Mouse (Mus musculus): Measurements from ENCODE around the gene 4930438A08Rik. TPM values are rescaled to one million over a fixed set of nuclear protein-coding genes. Genes with fewer than 3 reads are reported as not detected.
"Not testable (repeated sequence)": the region's sequence is repeated elsewhere in the genome, so short reads cannot be mapped to it uniquely, and the experiment has no call there.

Gene 4930438A08Rik
- polyA plus RNA-seq (2016; fragmentation: Nextera tagmentation; extraction: Ambion mirVana): 0.14 and 0.43 TPM in 2 replicates

DNA sequence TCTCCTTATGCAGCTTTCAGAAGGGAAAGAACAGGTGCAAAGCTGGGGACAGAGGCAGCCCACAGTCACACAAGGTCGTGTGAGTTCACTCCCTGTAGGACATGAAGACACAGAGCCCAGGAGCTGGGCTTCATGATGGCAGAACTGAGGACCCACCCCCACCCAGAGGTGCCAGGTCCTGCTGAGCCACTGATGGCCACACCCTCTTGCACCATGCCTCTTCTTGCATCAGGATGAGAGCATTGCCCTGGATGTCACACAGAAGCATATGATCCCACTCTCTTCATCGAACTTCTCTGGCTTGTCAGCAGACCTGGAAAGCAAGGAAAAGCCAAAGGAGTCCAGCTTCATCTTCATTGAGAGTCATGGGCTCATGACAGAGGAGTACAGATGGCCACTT, at the start of gene 4930438A08Rik:
Gene 4930438A08Rik (plus strand): TSS at position 228 of the 400 bp plus-strand sequence.
- peaks cover 6% of the 10 kb centered on the region; the same call in 1 of the 2 replicates for H3K27me3 ChIP-seq (replicated peaks)
- no peak for ATAC-seq
- H3K4me1 ChIP-seq: no peaks in the 10 kb centered on the region
- no peak within 1 kb of the TSS for H3K4me3 ChIP-seq
- no peaks in the 10 kb centered on the region for H3K9me3 ChIP-seq (replicated peaks)
- no peak within 1 kb of the TSS for H3K9ac ChIP-seq
- WGBS (ENCODE audit: insufficient replicate concordance): 38% methylated on average over 2 of the region's 2 CpGs
- H3K36me3 ChIP-seq: no peaks in the 10 kb centered on the region
- no peak within 1 kb of the TSS for H3K27ac ChIP-seq
- no peak within 1 kb of the TSS for H3K4me2 ChIP-seq

- not testable (repeated sequence) for H3K9me3 ChIP-seq (replicated peaks); ATAC-seq; H3K9ac ChIP-seq
These were observed 49.7 kb upstream of the 4930438A08Rik start for GRCm38 (mm10) chr11:58224872-58225271.

DNA sequence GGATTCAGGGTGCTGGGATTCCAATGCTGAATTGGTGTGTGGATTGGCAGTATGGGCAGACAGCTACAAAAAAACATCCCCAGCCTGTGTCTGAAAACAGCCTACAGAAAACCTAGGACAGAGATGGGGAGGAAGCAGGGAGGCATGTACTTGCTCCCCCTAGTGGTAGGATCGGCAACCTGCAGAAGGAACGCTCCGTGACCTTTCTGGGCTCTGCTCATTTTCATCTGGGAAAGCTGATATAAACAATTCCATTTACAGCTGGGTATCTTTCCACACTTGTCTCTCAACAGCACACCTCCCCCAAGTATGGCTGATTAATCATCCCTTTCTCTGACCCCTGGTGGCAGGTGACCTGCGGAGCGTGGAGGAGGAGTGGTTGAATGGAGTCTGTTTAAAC, 48.9 kb upstream of the 4930438A08Rik start:
- peak; percentile 57; the same call in 1 of the 2 replicates for ATAC-seq
- Histone ChIP-seq H3K4me1 (peaks cover 26% of the 10 kb centered on the region), H3K27me3 (replicated peaks) (peaks cover 8% of the 10 kb centered on the region; the same call in 1 of the 2 replicates), H3K27ac (no peak overlapping the region), H3K9ac (peak overlapping the region; percentile 22; the same call in 1 of the 2 replicates), H3K4me3 (no peak overlapping the region), H3K9me3 (replicated peaks) (no peaks in the 10 kb centered on the region), H3K36me3 (no peaks in the 10 kb centered on the region), H3K4me2 (peak overlapping the region; percentile 44)
- WGBS (ENCODE audit: insufficient replicate concordance): 14% methylated on average over 5 of the region's 5 CpGs

More at GRCm38 (mm10) chr11:58224872-58225271, 49.7 kb upstream of the 4930438A08Rik start:
- H3K4me1 ChIP-seq: peaks cover 26% of the 10 kb centered on the region
- H3K4me2 ChIP-seq; H3K4me3 ChIP-seq; H3K36me3 ChIP-seq; H3K27me3 ChIP-seq (replicated peaks); H3K27ac ChIP-seq: not testable (repeated sequence)
- WGBS (ENCODE audit: insufficient replicate concordance): 55% methylated on average over 2 of the region's 2 CpGs

DNA sequence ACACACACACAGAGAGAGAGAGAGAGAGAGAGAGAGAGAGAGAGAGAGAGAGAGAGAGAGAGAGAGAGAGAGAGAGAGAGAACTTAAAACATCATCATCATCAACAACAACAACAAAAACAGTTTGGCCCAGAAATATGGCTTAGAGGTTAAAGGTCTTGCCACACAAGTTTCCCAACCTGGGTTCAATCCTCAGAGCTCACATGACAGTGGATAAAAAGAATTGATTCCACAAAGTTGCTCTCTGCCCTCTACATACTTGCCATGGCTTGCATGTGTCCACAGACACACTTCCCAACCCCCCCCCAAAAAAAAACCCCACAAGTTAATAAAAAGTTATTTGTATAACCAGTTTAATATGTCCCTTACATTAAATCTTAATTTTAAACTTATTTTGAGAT, 48.2 kb upstream of the 4930438A08Rik start:
- no peak overlapping the region for H3K4me2 ChIP-seq
- H3K9ac ChIP-seq: no peak overlapping the region
- H3K4me3 ChIP-seq: no peak overlapping the region
- no peak overlapping the region for H3K27ac ChIP-seq
- H3K4me1 ChIP-seq: peaks cover 26% of the 10 kb centered on the region
- ATAC-seq: no peak
- no peaks in the 10 kb centered on the region for H3K9me3 ChIP-seq (replicated peaks)
- H3K36me3 ChIP-seq: no peaks in the 10 kb centered on the region
- H3K27me3 ChIP-seq (replicated peaks): peaks cover 8% of the 10 kb centered on the region; the same call in 1 of the 2 replicates

GRCm38 (mm10) chr11:58228021-58228420, 46.6 kb upstream of the 4930438A08Rik start:
- not testable (repeated sequence) for H3K27ac ChIP-seq; H3K36me3 ChIP-seq; H3K9me3 ChIP-seq (replicated peaks); ATAC-seq; H3K9ac ChIP-seq; H3K4me2 ChIP-seq; H3K4me3 ChIP-seq
- peaks cover 25% of the 10 kb centered on the region for H3K4me1 ChIP-seq
- peaks cover 20% of the 10 kb centered on the region for H3K27me3 ChIP-seq (replicated peaks)
- 69% methylated on average over 2 of the region's 2 CpGs for WGBS (ENCODE audit: insufficient replicate concordance)

- Histone ChIP-seq H3K36me3 (no peaks in the 10 kb centered on the region), H3K9ac (no peak overlapping the region), H3K4me2 (no peak overlapping the region), H3K4me1 (peaks cover 5% of the 10 kb centered on the region), H3K4me3 (no peak overlapping the region), H3K27me3 (replicated peaks) (peaks cover 26% of the 10 kb centered on the region), H3K9me3 (replicated peaks) (no peaks in the 10 kb centered on the region), H3K27ac (no peak overlapping the region)
- 52% methylated on average over 16 of the region's 16 CpGs for WGBS (ENCODE audit: insufficient replicate concordance)
- ATAC-seq: no peak
These were observed 44.1 kb upstream of the 4930438A08Rik start for GRCm38 (mm10) chr11:58230396-58230910.

- Histone ChIP-seq H3K36me3 (no peaks in the 10 kb centered on the region), H3K4me1 (no peaks in the 10 kb centered on the region), H3K9ac (no peak overlapping the region), H3K27me3 (replicated peaks) (peaks cover 26% of the 10 kb centered on the region), H3K9me3 (replicated peaks) (no peaks in the 10 kb centered on the region), H3K4me2 (no peak overlapping the region), H3K4me3 (no peak overlapping the region), H3K27ac (no peak overlapping the region)
- ATAC-seq: no peak
- WGBS (ENCODE audit: insufficient replicate concordance): 68% methylated on average over 8 of the region's 8 CpGs
These were observed 43.4 kb upstream of the 4930438A08Rik start for GRCm38 (mm10) chr11:58231156-58231555.

- H3K4me1 ChIP-seq; H3K9me3 ChIP-seq (replicated peaks); H3K4me2 ChIP-seq; H3K36me3 ChIP-seq; H3K4me3 ChIP-seq; H3K27ac ChIP-seq; ATAC-seq; H3K9ac ChIP-seq: not testable (repeated sequence)
- H3K27me3 ChIP-seq (replicated peaks): peaks cover 22% of the 10 kb centered on the region
- WGBS (ENCODE audit: insufficient replicate concordance): 71% methylated on average over 3 of the region's 3 CpGs
These were observed 40.0 kb upstream of the 4930438A08Rik start for GRCm38 (mm10) chr11:58234551-58234950.

- Histone ChIP-seq H3K27ac (no peak overlapping the region), H3K4me1 (peaks cover 9% of the 10 kb centered on the region), H3K4me2 (no peak overlapping the region), H3K27me3 (replicated peaks) (peaks cover 18% of the 10 kb centered on the region), H3K9ac (no peak overlapping the region), H3K9me3 (replicated peaks) (no peaks in the 10 kb centered on the region), H3K36me3 (no peaks in the 10 kb centered on the region), H3K4me3 (no peak overlapping the region)
- no peak for ATAC-seq
- 10% methylated on average over 6 of the region's 6 CpGs for WGBS (ENCODE audit: insufficient replicate concordance)
These were observed 39.4 kb upstream of the 4930438A08Rik start for GRCm38 (mm10) chr11:58235152-58235551.

DNA sequence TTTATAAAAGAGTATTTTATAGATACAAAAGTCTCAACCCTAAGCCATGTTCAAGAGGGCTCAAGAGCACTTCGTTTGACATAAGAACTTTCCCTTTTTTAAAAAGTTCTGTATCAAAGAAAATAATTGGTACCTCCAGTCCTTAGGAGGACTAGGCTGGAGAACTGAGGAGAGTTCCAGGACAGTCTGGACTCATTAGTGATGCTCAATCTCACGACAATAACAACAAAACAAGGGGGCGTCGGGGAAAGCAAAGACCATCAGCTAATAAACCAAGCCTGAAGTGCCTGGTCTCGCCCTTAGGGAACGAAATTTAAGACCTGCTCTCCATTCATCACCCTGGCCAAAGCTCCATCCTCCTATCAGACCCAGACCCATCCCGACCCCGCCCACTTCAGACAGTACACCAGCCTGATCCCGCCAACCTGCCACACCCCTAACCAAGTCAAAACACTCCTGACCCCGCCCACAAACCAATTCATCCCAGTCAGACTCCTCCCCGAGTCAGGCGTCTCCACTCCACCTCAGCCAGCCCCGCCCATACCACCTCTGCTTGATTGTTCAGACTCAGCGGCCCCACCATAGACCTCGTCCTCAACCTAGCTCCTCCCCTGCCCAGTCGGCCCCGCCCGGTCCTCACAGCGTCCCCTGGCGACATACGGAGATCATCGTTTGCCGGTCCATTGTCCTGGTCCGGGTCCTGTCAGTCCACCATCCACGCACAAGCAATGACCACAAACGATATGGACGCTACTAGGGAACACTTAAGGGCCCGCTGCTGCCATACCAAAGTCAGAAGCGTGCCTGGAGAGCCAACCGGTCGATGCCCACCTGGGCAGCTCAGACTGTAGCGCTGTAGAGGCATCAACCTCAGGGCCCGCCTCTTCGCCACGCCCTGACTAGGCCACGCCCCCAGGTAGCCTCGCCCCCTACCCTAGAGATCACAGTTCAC, 35.5 kb upstream of the 4930438A08Rik start:
- Histone ChIP-seq H3K27ac (no peak overlapping the region), H3K4me1 (peaks cover 9% of the 10 kb centered on the region), H3K9me3 (replicated peaks) (no peaks in the 10 kb centered on the region), H3K27me3 (replicated peaks) (peaks cover 6% of the 10 kb centered on the region; the same call in 1 of the 2 replicates), H3K9ac (no peak overlapping the region), H3K36me3 (no peaks in the 10 kb centered on the region), H3K4me3 (peak overlapping the region; percentile 32), H3K4me2 (peak overlapping the region; percentile 60)
- ATAC-seq: peak; percentile 85
- WGBS (ENCODE audit: insufficient replicate concordance): 2% methylated on average over 37 of the region's 37 CpGs

- no peaks in the 10 kb centered on the region for H3K36me3 ChIP-seq
- peaks cover 5% of the 10 kb centered on the region; the same call in 1 of the 2 replicates for H3K27me3 ChIP-seq (replicated peaks)
- H3K4me3 ChIP-seq: no peak overlapping the region
- no peak overlapping the region for H3K27ac ChIP-seq
- H3K4me1 ChIP-seq: no peaks in the 10 kb centered on the region
- WGBS (ENCODE audit: insufficient replicate concordance): 36% methylated on average over 4 of the region's 4 CpGs
- ATAC-seq: no peak
- H3K4me2 ChIP-seq: no peak overlapping the region
- H3K9ac ChIP-seq: no peak overlapping the region
- H3K9me3 ChIP-seq (replicated peaks): no peaks in the 10 kb centered on the region
These were observed 27.3 kb upstream of the 4930438A08Rik start for GRCm38 (mm10) chr11:58247294-58247693.

All from liver, embryonic 12.5 days (tissue).